Mouse (Mus musculus) neural tube, embryonic 13.5 days (tissue): Measurements from ENCODE around the gene Gm45140. TPM values are rescaled to one million over a fixed set of nuclear protein-coding genes. Genes with fewer than 3 reads are reported as not detected.

Experiments used
- ATAC-seq: fragments of 200-750 bp; cut with Nextera tagmentation; 2 replicates; pipeline ENCODE4 v1.8.0; 2017; ENCODE audit warnings: low read depth, mild to moderate bottlenecking, moderate TSS enrichment, moderate library complexity
- H3K27ac ChIP-seq: fragments of 300-500 bp; sonication (generic); replicated peaks from 2 replicates; pipeline ENCODE4 v1.5.1; 2015; ENCODE audit warnings: moderate library complexity, mild to moderate bottlenecking, inconsistent platforms
- H3K27me3 ChIP-seq: fragments of 300-500 bp; sonication (generic); 2 replicates; pipeline ENCODE4 v1.6.1; 2015; ENCODE audit warnings: mild to moderate bottlenecking, inconsistent platforms
- H3K36me3 ChIP-seq: fragments of 300-500 bp; sonication (generic); 2 replicates; pipeline ENCODE4 v1.6.1; 2015; ENCODE audit warnings: mild to moderate bottlenecking, inconsistent platforms
- H3K4me1 ChIP-seq: fragments of 300-500 bp; sonication (generic); replicated peaks from 2 replicates; pipeline ENCODE4 v1.6.1; 2015; ENCODE audit warnings: inconsistent platforms
- H3K4me2 ChIP-seq: fragments of 300-500 bp; sonication (generic); 2 replicates; pipeline ENCODE4 v1.6.1; 2015; ENCODE audit warnings: inconsistent platforms, mild to moderate bottlenecking, moderate library complexity
- H3K4me3 ChIP-seq: fragments of 300-500 bp; sonication (generic); 2 replicates; pipeline ENCODE4 v1.5.1; 2015; ENCODE audit warnings: mild to moderate bottlenecking, inconsistent platforms
- H3K9ac ChIP-seq: fragments of 300-500 bp; sonication (generic); 2 replicates; pipeline ENCODE4 v1.6.1; 2015; ENCODE audit warnings: moderate library complexity, mild to moderate bottlenecking, inconsistent platforms
- H3K9me3 ChIP-seq: fragments of 300-500 bp; sonication (generic); 2 replicates; pipeline ENCODE4 v1.6.1; 2016; ENCODE audit warnings: inconsistent platforms
- WGBS: fragments of 180-500 bp; shearing (Covaris S2); methylation state at CpG from one replicate; pipeline ENCODE4 v1.1.7; 2015; 5-methylcytosine and 5-hydroxymethylcytosine counted together
- polyA plus RNA-seq: library from polyadenylated mRNA; unstranded; fragments of >200 nt; fragmentation: Nextera tagmentation; extraction: Ambion mirVana; gene quantifications from 2 replicates; pipeline ENCODE4 v1.2.1, GENCODE M21; 2015

Gm45140 gene
- polyA plus RNA-seq, 1 experiment from 2014 or later, result 4.5 TPM

DNA sequence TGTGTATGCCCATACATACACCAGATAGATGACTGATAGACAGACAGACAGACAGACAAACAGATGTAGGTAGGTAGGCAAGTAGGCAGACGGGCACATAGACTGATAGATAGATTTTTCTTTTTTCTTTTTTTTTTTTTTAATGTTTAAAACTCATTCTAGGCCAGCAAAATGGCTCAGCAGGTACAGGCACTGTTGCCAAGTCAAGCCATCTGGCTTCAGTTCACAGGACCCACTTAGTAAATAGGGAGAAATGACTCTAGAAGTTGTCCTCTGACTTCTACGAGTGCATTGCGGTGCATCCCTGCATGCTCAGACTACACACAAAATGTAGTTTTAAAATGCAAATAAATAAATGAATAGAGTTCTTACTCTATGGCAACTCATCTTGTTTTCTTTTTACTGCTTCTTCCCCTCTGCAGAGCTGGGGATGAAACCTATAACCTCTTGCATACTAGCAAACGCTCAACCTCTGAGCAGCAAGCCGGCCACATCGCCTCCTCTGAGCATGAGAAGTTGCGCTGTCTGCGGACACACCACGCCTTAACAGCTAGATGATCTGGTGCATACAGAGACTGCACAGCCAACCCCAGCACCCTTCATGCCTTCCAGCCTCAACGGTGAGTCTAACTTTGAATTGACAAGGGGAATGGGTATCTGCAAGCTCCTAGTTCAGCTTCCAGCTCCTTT, 41.6 kb downstream of the Gm45140 start:
- H3K9me3 ChIP-seq, result no peaks in the 10 kb centered on the region
- ATAC-seq, result no peak
- H3K4me3 ChIP-seq, result no peak overlapping the region
- H3K36me3 ChIP-seq, result peaks cover 22% of the 10 kb centered on the region
- peaks cover 9% of the 10 kb centered on the region for H3K4me1 ChIP-seq
- H3K27ac ChIP-seq, result no peak overlapping the region
- H3K4me2 ChIP-seq, result no peak overlapping the region
- WGBS, result 93% methylated on average over 10 of the region's 10 CpGs
- H3K27me3 ChIP-seq, result no peaks in the 10 kb centered on the region
- H3K9ac ChIP-seq, result no peak overlapping the region

DNA sequence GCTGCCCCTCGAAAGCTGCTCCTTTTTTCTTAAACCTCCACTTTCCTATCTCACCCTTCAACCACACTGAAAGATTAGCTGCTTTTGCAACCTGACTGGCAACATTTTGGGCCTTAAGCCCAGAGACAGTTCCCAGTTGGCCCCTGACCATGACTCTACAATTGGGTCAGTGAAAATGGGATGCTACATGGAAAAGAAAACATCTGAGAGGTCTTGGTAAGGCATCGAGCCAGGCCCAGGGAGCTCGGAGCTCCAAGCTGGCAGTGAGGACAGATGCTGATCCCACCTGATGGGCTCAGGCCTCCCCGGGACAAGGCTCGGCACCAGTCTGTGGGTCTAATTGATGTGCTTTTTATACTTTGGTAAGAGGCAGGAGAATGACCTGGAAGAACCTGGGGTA, 43.8 kb downstream of the Gm45140 start:
- Histone ChIP-seq H3K36me3 (peaks cover 22% of the 10 kb centered on the region), H3K27me3 (no peaks in the 10 kb centered on the region), H3K9ac (no peak overlapping the region), H3K9me3 (no peaks in the 10 kb centered on the region), H3K27ac (no peak overlapping the region), H3K4me1 (peaks cover 11% of the 10 kb centered on the region), H3K4me3 (no peak overlapping the region), H3K4me2 (no peak overlapping the region)
- 89% methylated on average over 5 of the region's 5 CpGs for WGBS
- no peak for ATAC-seq

DNA sequence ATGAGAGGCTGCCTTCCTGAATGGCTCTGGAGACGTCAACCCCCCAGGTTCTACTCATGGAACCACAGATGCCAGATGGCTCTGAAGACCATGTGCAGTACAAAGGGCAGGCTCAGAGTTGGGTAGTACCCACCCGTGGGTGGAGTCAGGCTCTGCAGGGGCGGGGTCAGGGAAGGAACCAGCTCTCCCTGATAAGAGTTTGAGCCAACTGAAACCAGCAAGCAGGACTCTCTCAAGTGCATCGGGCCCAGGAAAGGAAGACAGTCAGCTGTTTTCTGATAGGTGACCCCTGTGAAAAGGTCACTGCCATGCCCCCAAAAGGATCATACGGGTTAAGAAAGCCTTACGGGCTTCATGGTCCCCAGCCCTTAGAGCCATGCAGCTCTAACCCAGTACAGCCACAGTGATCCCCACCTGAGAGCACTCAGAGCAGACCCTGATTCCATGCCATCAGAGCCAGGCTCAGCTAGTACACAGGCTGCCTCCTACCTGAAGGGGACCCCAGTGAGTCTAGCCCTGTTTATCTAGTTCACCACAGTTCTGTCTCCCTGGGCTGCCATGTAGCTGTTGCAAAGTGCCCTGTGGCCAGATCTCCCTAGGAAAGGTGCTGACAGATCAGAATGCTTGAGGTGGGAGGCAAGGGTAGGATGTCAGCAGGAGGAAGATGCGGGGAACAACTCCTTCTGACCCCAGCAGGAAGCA, 44.7 kb downstream of the Gm45140 start:
- Histone ChIP-seq H3K4me2 (no peak overlapping the region), H3K27me3 (no peaks in the 10 kb centered on the region), H3K9ac (no peak overlapping the region), H3K27ac (no peak overlapping the region), H3K4me1 (peaks cover 11% of the 10 kb centered on the region), H3K36me3 (peaks cover 22% of the 10 kb centered on the region), H3K4me3 (no peak overlapping the region), H3K9me3 (no peaks in the 10 kb centered on the region)
- 75% methylated on average over 7 of the region's 7 CpGs for WGBS
- no peak for ATAC-seq

DNA sequence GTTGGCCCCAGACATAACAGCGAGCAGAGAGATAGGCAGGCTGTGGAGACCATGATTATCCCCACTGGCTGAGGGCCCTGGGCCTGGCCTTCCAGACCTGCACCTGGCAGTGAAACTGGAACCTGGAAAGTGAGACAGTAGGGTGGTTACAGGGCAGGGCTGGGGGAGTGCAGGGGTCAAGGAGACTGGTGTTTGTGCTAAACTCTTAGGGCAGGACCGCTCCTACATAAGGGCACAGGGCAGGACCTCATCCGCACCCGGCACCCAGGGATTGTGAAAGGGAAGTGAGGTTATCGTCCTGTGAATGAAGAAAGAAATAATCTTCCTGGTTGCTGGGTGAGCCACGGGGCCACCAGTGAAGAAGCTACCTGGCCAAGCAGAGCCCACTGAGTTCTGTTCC, 45.8 kb downstream of the Gm45140 start:
- no peak overlapping the region for H3K4me3 ChIP-seq
- peaks cover 22% of the 10 kb centered on the region for H3K36me3 ChIP-seq
- H3K27me3 ChIP-seq, result no peaks in the 10 kb centered on the region
- H3K27ac ChIP-seq, result 0 out of 2 replicates have a peak overlapping the region, but pooled peaks have one; percentile 14
- H3K9ac ChIP-seq, result 0 out of 2 replicates have a peak overlapping the region, but pooled peaks have one; percentile 6
- peaks cover 11% of the 10 kb centered on the region for H3K4me1 ChIP-seq
- 96% methylated on average over 6 of the region's 6 CpGs for WGBS
- no peak for ATAC-seq
- H3K4me2 ChIP-seq, result no peak overlapping the region
- H3K9me3 ChIP-seq, result no peaks in the 10 kb centered on the region

DNA sequence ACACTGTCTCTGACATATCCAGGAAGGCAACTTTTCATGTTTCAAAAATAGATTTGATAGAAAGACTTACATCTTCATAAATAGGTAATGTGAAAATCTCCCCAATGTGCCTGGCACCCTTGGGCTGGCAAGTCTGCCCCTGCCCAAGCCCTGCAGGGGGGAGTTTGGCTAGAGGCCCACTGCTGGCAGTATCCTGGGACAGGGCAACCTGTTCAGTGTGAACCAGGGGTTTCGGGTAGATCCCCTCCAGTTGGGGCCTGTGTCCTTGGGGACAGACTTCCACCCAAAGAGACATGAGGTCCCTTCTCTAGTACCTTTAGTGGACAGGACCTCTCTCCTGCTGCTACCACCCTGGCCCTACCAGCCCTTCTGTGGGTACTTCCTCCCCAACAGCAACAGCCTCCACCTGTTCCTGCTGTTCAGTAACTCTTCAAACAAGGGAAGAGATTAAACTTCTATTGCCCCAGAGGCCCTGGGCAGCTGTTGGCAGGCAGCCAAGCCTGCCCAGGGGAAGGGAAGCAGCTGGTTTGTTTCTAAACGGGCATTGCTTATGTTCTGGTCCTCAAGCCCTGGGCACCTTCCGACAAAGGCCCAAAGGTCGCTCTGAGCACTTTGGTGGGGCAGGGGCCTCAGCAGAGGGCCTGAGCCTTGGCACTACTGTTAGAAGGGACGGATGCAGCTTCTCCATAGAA, 46.6 kb downstream of the Gm45140 start:
- H3K27me3 ChIP-seq, result no peaks in the 10 kb centered on the region
- peaks cover 11% of the 10 kb centered on the region for H3K4me1 ChIP-seq
- H3K4me3 ChIP-seq, result no peak overlapping the region
- ATAC-seq, result no peak
- peaks cover 18% of the 10 kb centered on the region for H3K36me3 ChIP-seq
- no peak overlapping the region for H3K4me2 ChIP-seq
- 0 out of 2 replicates have a peak overlapping the region, but pooled peaks have one; percentile 6 for H3K9ac ChIP-seq
- peak overlapping the region; percentile 14; the same call in 1 of the 2 replicates for H3K27ac ChIP-seq
- WGBS, result 39% methylated on average over 5 of the region's 5 CpGs
- no peaks in the 10 kb centered on the region for H3K9me3 ChIP-seq

DNA sequence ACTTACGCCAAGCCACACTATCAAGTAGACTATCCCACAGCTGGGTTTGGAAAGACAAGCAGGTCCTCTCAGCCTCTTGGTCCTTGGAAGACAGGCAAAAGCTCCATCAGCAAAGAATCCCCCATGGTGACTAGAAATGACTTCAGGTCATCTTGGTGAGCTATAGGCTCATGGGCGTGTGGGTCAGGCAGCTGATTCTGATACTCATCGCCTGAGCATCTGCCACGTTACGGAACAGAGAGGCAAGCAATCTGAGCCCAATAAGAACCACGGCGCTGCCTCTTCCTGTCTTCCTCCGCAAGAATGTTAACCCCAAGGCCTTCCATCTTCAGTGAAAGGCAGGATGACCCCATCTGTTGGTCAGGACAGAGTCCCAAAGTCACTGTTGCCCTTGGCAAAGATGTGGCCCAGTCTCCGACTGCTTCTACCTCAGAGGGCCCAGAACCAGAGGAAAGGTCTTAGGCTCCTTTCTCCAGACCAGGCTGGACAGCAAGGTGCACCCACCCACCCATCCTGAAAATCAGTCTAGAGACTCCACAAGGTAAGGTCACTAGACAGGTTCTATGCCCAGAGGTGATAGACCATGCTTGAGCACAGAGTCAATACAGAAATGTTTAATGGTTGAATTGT, 47.2 kb downstream of the Gm45140 start:
- Histone ChIP-seq H3K27ac (no peak overlapping the region), H3K4me2 (no peak overlapping the region), H3K27me3 (no peaks in the 10 kb centered on the region), H3K36me3 (peaks cover 16% of the 10 kb centered on the region), H3K4me3 (no peak overlapping the region), H3K4me1 (peaks cover 11% of the 10 kb centered on the region), H3K9me3 (no peaks in the 10 kb centered on the region), H3K9ac (no peak overlapping the region)
- no peak for ATAC-seq
- WGBS, result 94% methylated on average over 9 of the region's 9 CpGs

DNA sequence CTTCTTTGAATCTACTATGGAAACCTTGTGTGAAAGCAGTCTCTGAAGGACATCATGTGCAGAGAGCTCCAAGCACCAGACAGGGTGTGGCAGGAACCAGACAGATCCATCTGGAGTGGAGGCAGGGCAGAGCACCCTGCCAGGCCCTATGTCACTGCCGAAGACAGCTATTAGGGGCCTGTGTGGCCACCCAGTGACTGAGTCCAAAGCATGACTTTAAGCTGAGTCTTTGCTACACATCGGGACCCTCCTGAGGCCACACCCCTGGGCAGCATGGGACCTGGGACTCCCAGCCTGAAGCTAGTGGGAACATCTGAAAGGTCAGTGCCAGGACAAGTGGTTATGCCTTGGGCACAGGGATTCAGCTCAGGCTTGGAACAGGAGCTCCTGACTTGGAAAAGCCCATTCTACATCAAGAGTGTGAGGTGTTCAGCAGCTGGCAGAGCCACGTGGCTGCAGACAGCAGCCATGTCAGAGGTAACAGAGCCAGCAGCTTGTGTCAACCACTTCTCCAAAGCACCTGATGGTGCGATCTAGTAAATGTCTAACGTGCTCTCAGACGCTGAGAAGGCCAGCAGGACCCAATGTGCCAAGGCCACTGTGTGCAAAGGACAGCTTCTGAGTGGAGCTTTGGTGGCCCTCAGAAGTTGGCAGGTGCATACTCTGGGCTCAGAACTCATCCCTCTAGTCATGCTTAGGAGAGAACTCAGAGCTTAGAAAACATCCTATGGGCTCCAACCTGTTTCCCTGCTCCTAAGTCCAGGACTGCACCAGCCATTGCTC, 48.3 kb downstream of the Gm45140 start:
- H3K9me3 ChIP-seq, result no peaks in the 10 kb centered on the region
- no peak for ATAC-seq
- no peak overlapping the region for H3K4me2 ChIP-seq
- no peaks in the 10 kb centered on the region for H3K27me3 ChIP-seq
- no peak overlapping the region for H3K9ac ChIP-seq
- H3K4me3 ChIP-seq, result no peak overlapping the region
- peaks cover 11% of the 10 kb centered on the region for H3K4me1 ChIP-seq
- no peak overlapping the region for H3K27ac ChIP-seq
- peaks cover 9% of the 10 kb centered on the region for H3K36me3 ChIP-seq
- 87% methylated on average over 6 of the region's 6 CpGs for WGBS

DNA sequence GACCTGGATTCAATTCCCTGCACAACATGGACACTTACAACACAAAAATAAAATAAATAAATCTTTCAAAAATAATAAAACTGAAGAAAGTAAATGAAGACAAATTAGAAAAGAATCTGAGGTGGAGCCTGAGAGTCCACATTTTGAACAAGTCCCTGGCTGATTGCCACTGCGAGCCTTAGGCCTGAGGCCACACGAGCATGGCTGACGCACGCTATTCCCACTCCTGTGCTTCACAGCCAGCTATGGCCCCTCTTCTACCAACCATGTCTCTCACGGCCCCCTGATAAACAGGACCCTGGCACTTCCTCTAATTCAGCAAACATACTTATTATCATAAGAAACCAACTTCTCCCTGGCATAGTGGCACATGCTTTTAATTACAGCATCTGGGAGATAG, 49.0 kb downstream of the Gm45140 start:
- no peak for ATAC-seq
- H3K27me3 ChIP-seq, result no peaks in the 10 kb centered on the region
- WGBS, result 88% methylated on average over 5 of the region's 5 CpGs

DNA sequence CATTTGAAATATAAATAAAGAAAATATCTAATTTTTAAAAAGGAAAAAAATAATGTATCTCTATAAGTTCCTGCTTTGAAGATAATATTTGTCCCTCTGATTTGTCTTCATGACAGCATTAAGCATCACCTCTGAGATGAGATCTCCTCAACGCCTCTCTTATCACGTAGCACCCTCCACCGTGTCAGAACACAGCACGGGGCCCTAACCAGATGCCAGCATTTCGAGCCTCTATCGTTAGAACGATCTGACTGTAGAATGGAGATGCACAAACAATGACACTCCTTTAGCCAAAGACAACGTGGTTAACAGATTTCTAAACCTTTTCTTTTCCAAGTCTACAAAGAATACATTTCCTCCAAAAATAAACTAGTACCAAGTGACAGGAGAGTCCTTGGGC, 51.6 kb downstream of the Gm45140 start:
- Histone ChIP-seq H3K9me3 (no peaks in the 10 kb centered on the region), H3K36me3 (no peaks in the 10 kb centered on the region), H3K4me3 (no peak overlapping the region), H3K4me1 (peaks cover 3% of the 10 kb centered on the region), H3K27me3 (no peaks in the 10 kb centered on the region), H3K9ac (no peak overlapping the region), H3K27ac (no peak overlapping the region), H3K4me2 (no peak overlapping the region)
- no peak for ATAC-seq
- 82% methylated on average over 8 of the region's 8 CpGs for WGBS

More for the DNA sequence above, 49.0 kb downstream of the Gm45140 start:
- H3K4me2 ChIP-seq, result no peak overlapping the region
- no peak overlapping the region for H3K4me3 ChIP-seq
- peaks cover 11% of the 10 kb centered on the region for H3K4me1 ChIP-seq
- peaks cover 2% of the 10 kb centered on the region; the same call in 1 of the 2 replicates for H3K36me3 ChIP-seq
- H3K27ac ChIP-seq, result no peak overlapping the region
- H3K9me3 ChIP-seq, result no peaks in the 10 kb centered on the region
- H3K9ac ChIP-seq, result no peak overlapping the region

DNA sequence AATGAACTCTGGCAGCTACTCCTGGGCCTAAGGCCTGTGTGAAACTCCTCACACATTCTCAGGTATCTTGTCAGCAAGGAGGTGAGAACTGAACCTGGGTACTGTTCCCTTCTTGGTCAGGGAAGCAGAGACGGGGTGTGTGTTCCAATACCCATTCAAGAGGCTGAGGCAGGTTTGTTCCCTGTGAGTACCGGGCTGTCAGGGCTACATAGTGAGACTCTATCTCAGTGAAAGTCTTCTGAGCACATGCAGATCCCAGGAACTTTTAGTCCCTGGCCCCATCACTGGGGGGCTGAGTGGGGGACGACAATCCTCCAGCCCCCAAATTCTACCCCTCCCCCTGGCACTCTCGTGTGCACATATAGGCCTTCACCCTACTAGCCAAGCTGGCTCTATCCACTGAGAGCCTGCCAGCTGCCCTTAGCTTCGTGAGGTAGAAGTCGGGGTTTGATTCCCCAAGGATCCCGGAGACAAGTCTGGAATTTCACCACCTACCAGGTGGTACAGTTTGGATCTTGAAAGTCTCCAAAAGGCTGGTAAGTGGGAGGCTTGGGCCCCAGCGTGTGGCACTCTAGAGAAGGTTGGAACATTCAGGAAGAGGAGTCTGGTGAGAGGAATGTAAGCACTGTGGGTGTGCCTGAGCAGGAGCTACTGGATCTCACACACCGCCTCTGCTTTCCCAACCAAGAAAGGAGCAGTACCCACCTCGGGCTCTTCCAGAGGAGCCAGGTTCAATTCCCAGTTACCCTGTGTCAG, 54.9 kb downstream of the Gm45140 start:
- H3K4me1 ChIP-seq, result no peaks in the 10 kb centered on the region
- H3K36me3 ChIP-seq, result no peaks in the 10 kb centered on the region
- WGBS, result 80% methylated on average over 10 of the region's 10 CpGs

More for the DNA sequence above, 54.9 kb downstream of the Gm45140 start:
- no peaks in the 10 kb centered on the region for H3K9me3 ChIP-seq
- no peak for ATAC-seq
- no peak overlapping the region for H3K27ac ChIP-seq
- no peak overlapping the region for H3K4me2 ChIP-seq
- H3K4me3 ChIP-seq, result no peak overlapping the region
- no peaks in the 10 kb centered on the region for H3K27me3 ChIP-seq
- no peak overlapping the region for H3K9ac ChIP-seq
